Mouse (Mus musculus): ENCODE results near the gene Btbd6. TPM values are rescaled to one million over a fixed set of nuclear protein-coding genes. Genes with fewer than 3 reads are reported as not detected.

Btbd6 gene
- total RNA-seq (2015; ENCODE audit: low replicate concordance) (2.3 TPM in 1 of 2 replicates, not detected in the other), total RNA-seq (2017; ENCODE audit: low replicate concordance) (1.9 and 2.9 TPM in 2 replicates)

DNA sequence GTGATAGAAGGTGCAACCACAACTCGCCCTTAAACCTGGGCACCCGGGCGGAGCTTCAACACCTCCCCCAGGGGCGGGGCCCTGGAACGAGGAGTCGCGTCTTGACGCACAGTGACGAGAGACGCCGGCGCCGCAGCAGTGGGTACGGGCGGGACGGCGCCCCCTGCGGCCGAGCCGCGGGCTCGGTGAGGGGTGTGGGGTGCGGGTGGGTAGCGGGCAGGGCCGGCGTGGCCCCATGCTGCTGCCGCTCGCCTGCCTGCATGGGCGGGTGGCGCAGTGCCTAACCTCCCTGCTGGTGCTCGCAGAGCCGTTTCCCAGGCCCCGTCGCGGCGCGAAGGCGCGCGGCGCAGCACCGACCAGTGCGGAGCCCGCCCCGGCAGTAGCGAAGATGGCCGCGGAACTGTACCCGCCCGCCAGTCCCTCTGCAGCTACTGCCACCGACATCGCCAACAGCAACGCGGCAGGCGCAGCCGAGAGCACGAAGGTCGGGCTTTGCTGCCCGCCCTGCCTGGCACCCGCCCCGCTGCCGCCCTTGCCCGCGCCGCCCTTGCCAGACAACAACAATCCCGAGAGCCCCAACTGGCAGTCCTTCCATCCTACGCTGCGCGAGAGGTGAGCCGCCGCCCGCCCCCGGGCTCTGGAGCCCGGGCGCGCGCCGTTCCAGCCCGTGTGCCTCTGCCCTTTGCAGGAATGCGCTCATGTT, at the start of gene Btbd6:
Gene Btbd6 (plus strand): TSS at position 112 of the 703 bp plus-strand sequence.
- peak; percentile 81 for ATAC-seq (replicated peaks; ENCODE audit: low FRiP score, poor library complexity, severe bottlenecking)

DNA sequence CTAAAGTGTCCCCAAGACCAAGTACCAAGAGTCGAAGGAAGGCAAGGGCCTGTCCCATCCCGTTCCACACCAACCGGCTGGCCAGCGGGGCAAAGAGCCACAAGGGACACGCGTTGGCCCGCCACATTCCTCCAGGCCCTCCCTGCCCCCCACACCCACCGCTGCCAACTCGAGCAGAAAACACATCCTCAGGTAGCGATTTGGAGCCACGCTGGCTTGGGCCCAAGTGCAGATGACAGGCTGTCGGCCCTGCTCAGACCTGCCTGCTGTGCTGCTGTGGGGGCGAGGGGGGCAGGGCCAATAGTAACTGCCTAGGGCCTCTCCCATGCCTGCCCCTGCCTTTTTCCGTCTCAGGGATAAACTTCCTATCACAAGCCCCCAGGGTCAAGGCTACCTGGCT, 49.0 kb upstream of the Btbd6 start:
- no peak for ATAC-seq (replicated peaks; ENCODE audit: low FRiP score, poor library complexity, severe bottlenecking)

- ATAC-seq (replicated peaks; ENCODE audit: low FRiP score, poor library complexity, severe bottlenecking), result no peak
Observed at GRCm38 (mm10) chr12:112928401-112929241, 47.7 kb upstream of the Btbd6 start.

DNA sequence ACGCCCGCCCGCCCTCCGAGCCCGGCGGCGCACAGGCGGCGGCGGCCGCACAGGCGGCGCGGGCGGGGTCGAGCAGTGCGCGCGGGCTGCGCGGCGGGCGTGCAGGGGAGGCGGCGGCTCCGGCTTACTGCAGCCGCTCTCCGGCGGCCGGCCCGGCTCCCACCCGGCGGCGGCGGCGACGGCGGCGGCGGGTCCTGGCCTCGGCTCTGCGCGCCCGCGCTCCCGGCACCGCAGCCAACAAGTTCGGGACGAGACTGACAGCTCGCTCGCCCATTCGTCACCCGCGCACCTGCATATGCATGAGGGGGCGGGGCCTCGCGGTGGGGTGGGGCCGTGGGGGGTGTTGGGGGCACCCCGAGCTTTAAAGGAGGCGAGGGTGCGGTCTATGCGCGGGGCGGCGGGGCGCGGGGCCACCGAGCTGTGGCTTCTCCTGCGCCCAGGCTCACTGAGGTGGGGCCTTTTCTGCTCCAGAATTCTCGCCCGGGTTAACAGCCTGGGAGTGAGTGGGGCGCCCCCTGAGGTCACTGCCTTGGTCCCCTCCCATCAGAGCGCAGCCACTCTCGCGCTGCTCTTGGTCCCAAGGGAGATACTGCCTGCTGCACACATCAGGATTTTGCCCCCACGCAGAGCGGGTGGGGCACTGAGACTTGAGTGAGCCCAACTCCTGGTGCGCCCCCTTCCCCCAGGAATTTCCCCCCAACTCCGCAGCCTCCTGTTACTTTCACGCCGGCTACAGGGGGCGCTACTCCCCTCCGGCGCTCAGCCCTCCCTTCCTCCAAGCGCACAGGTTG, 46.5 kb upstream of the Btbd6 start, which contains the start of gene Jag2:
Gene Jag2 (minus strand): TSS at position 215 of the 791 bp plus-strand sequence.
- no peak for ATAC-seq (replicated peaks; ENCODE audit: low FRiP score, poor library complexity, severe bottlenecking)

DNA sequence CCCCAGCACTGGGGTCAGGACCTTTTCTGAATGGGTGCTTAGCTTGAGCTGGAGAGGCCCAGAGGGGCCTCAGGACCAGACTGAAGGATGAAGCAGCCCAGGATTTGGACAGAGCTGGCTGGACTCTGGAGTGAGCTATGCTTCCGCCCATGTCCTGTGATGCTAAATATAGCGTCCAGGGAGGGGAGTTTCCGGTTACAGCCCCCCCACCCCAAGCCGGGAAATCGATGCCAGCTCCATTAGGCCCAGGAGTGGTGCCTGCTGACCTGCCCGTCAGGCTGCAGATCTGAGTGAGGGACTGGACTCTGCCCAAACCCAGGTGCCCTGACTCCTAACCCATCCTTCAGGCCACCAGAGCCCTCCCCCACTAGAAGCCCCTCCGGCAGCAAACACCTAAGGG, 43.6 kb upstream of the Btbd6 start:
- no peak for ATAC-seq (replicated peaks; ENCODE audit: low FRiP score, poor library complexity, severe bottlenecking)

- ATAC-seq (replicated peaks; ENCODE audit: low FRiP score, poor library complexity, severe bottlenecking), result no peak
Observed at GRCm38 (mm10) chr12:112937906-112938305, 38.4 kb upstream of the Btbd6 start.

- no peak for ATAC-seq (replicated peaks; ENCODE audit: low FRiP score, poor library complexity, severe bottlenecking)
Observed at GRCm38 (mm10) chr12:112938366-112938765, 37.9 kb upstream of the Btbd6 start.

- no peak for ATAC-seq (replicated peaks; ENCODE audit: low FRiP score, poor library complexity, severe bottlenecking)
Observed at GRCm38 (mm10) chr12:112938873-112939565, 37.3 kb upstream of the Btbd6 start.

- ATAC-seq (replicated peaks; ENCODE audit: low FRiP score, poor library complexity, severe bottlenecking), result no peak
Observed at GRCm38 (mm10) chr12:112940238-112940637, 36.0 kb upstream of the Btbd6 start.

GRCm38 (mm10) chr12:112940710-112941109, 35.6 kb upstream of the Btbd6 start:
- no peak for ATAC-seq (replicated peaks; ENCODE audit: low FRiP score, poor library complexity, severe bottlenecking)

- peak; percentile 7; the same call in 1 of the 2 replicates for ATAC-seq (replicated peaks; ENCODE audit: low FRiP score, poor library complexity, severe bottlenecking)
Observed at GRCm38 (mm10) chr12:112941156-112941775, 35.0 kb upstream of the Btbd6 start.

GRCm38 (mm10) chr12:112941776-112942713, 34.2 kb upstream of the Btbd6 start, which contains the start of gene Nudt14:
Nudt14 (minus strand) TSS chr12:112942124.
- ATAC-seq (replicated peaks; ENCODE audit: low FRiP score, poor library complexity, severe bottlenecking), result peak; percentile 71

DNA sequence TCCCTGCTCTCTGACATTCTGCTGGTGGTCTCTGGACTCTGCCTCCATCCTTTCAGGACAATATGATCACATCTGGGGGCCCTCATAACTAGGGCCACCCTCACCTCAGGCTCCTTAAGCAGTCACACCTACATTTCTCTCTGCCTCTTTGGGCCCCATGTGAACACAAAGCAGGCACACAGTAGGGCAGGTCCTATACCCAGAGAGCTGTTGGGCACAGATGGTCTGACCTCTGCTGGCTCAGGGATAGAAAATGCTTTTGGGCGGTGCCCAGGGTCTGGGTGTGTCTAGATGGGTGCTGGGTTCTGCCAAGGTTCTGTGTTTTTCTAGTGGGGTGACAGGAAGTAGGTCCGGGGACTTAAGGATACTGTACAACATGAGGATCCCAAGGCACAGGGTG, 32.6 kb upstream of the Btbd6 start:
- ATAC-seq (replicated peaks; ENCODE audit: low FRiP score, poor library complexity, severe bottlenecking), result no peak

DNA sequence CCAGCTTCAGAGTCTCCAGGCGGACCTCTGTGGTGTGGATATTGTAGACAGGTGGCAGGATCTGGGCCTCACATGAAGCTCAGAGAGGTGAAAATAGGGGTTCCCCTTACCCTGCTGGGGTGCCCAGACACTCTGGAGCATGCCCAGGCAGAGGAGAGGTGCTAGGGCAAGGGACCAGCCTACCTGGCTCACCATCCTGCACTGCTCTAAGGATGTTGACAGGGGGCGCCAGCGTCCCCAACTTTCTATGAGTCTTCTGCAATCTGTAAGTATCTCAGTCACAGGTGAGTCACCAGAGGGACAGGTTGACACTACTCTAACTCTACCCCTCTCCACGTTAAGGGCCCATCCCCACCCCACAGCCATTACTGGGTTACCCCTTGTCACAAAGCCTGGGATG, 29.0 kb upstream of the Btbd6 start:
- ATAC-seq (replicated peaks; ENCODE audit: low FRiP score, poor library complexity, severe bottlenecking), result no peak

DNA sequence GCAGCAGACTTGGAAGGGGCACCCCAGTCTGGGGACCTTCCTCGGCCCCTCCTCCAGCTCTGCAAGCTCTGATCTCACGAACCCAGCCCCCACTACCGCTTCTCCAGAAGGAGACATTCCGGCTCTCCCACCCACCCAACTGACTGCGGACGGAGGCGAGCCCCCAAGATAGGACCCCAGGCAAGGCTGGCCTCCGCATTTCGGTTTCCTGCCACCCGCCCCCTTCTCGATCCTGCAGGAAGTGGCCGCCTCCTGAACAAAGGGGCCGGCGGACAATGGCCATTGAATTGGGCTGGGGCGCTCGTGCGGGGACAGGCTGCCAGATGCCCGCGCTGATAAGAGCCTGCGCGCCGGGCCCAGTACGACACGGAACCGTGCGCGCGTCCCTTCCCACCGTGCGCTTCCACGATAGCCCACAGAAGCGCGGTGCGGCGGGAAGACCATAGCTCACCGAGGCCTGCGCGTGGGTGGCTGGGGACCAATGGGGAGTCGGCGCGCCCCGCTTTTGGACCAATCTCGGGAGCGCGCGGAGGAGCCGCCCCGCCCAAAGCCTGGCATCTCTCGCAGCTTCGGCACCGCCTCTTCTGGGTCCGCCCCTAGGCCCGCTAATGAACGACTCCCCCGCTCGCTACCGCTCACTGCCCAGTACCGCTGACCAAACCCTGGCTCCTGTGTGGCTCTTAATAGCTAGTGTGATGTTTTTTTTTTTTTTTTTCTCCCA, 26.1 kb upstream of the Btbd6 start:
- ATAC-seq (replicated peaks; ENCODE audit: low FRiP score, poor library complexity, severe bottlenecking), result peak; percentile 78

DNA sequence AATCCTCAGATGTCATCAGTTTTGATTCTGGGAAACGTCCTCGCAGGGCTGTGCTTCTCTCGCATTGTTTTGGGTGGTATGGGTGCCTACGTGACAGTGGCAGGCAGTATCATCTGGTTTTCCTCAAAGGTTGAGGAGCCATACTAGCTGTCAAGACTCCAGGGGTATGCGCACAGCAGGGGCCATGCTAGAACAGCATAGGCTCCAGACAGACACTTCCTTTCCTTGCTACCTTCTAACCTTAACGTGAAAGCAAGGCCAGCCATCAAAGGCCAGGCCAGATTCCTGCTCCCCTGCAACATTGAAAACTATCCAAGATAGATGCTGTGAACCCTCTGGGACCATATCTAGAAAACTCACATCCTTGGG, 25.5 kb upstream of the Btbd6 start:
- ATAC-seq (replicated peaks; ENCODE audit: low FRiP score, poor library complexity, severe bottlenecking), result no peak

DNA sequence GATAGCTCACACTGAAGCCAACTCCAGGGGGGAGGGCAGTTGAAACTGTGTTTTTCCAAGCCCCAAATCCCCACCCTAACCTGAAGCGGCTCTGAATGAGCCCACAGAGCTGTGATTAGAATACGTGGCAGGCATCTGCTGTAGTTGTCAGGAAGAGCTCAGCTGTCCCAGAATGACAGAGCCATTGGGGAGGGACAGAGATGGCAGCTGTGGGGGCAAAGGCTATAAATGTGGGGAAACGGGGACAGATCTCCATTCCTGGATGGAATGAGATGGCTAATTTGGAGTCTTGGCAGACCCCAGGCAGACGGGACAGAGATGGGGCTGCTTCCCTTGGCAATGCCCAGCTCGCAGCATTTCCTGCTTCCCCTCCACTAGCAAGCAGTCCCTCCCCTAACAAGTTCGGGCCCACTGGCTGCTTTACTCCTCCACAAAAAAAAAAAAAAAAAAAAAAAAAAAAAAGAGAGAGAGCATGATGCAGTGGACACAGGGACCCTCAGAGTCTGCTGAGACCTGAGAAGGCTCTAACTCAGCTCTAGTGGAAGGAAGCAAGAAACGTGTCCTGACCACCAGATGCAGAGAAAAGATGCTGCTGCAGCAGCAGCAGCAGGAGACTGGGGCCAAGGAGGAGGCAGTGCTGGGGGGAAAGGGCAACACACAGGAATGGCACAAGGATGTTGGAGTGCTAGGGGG, 25.0 kb upstream of the Btbd6 start:
- ATAC-seq (replicated peaks; ENCODE audit: low FRiP score, poor library complexity, severe bottlenecking), result no peak
